Mouse (Mus musculus) brain, embryonic 14.5 days (tissue): ENCODE data around the gene Tmem184a. TPM values are rescaled to one million over a fixed set of nuclear protein-coding genes. Genes with fewer than 3 reads are reported as not detected.

ENCODE experiments used
- DNase-seq: peaks from one replicate; pipeline ENCODE4 v3.0.0-alpha.2; 2011; ENCODE audit warnings: low read depth
- CTCF ChIP-seq: fragments of 200-500 bp; IDR thresholded peaks from 2 replicates; pipeline ENCODE4 v1.5.1; 2012; ENCODE audit warnings: inconsistent platforms, mild to moderate bottlenecking, moderate library complexity, borderline replicate concordance; ENCODE audit not compliant: insufficient read depth, insufficient read length; ENCODE audit errors: extremely low read depth
- POLR2A ChIP-seq: fragments of 200-500 bp; IDR thresholded peaks from 2 replicates; pipeline ENCODE4 v1.6.1; 2012; ENCODE audit warnings: mild to moderate bottlenecking, inconsistent platforms, borderline replicate concordance; ENCODE audit not compliant: poor library complexity, insufficient read depth, insufficient read length, severe bottlenecking; ENCODE audit errors: extremely low read depth
- polyA plus RNA-seq: library from polyadenylated mRNA; depleted of rRNA; stranded (reverse); fragments of >200 nt; gene quantifications from 2 replicates; pipeline ENCODE4 v1.2.3, GENCODE M21; 2012; rRNA removed

Tmem184a gene
- 0.34 and 0.57 TPM in 2 replicates for polyA plus RNA-seq

DNA sequence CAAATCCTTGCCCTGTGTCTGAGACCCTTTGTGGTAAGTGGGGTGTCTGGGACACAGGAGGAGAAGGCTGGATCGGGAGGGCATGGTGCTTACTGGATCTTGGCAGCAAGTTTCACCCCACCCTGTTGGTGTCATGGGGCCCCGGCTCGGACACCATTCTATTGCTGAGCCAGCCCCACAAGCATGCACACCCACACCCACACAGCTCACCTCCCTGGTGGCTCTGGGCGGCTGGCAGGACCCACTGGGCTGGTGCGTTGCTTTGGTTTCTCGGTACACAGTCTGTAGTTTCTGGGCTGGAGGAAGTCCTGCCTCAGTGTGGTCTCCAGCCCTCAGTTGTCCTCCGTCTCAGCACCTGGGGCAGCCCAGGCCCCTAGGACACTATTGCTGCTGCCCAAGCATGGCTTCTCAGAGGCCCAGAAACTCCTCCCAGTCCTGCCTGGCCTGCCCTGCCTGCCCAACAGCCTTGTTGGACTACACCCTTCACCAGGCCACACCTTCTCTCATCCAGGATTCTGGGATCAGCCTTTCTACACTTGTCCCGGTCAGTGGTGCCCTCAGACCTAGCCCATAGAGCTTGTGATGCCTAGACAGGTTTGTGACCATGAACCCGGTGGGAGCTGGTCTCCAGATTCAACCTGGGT is at the start of gene Tmem184a:
Gene Tmem184a (minus strand): TSS at position 380 of the 644 bp plus-strand sequence.
- TF ChIP-seq POLR2A (no peak), CTCF (no peak)
- DNase-seq, result no peak

DNA sequence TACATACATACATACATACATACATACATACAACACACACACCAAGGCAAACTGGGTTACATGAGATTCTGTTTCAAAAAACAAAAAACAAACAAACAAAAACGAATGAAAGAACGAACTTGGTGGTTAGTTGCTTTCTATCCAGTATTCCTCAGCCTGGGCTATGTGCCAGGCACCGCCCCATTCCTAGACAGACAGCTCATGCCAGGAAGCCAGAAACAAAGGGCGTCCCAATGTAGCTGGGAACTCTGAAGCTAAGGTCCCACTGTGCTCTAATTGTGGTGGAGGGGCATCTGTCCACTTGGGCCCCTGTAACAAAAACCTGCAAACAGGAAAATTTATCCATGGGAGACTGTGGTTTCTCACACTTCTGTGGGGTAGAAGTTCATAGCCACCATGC is 43.0 kb upstream of the Tmem184a start:
- TF ChIP-seq CTCF, result no peak
- no peak for TF ChIP-seq POLR2A
- DNase-seq, result peak; percentile 92

DNA sequence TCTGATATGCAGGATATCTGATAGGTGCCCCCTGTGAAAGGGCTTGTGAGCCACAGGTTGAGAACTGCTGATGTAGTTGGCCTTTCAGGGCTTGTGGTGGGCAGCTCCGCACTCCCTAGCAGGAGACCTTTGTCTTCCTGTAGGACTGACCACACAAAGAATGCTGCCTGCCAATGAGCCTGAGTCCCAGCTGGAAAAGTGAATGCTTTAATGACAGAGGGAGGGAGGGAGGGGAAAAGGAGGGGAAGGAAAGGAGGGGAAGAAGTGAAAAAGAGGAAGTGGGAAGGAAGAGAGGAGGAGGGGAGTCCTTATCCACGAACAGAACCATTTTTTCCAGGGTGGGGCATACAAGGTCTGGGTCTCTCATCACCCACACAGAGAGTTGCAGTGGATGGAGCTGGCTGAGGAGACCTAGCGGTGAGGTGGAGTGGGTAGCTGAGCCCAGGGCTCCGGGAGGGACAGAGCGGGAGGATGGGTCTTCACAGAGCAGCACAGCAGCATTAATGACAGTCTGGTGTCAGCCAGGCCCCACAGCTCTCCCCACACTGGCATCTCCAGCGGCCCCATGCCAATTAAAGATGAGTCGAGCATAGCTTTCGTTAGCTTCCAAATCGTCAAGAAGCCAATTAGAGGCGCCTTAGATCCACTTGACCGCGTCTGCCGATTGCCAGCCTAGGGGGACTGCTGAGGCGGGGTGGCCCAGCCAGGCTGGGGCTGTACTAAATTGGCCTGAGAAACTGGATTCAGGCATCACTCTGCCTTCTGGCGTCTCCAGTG is 40.8 kb upstream of the Tmem184a start:
- no peak for TF ChIP-seq POLR2A
- no peak for TF ChIP-seq CTCF
- peak; percentile 86 for DNase-seq

DNA sequence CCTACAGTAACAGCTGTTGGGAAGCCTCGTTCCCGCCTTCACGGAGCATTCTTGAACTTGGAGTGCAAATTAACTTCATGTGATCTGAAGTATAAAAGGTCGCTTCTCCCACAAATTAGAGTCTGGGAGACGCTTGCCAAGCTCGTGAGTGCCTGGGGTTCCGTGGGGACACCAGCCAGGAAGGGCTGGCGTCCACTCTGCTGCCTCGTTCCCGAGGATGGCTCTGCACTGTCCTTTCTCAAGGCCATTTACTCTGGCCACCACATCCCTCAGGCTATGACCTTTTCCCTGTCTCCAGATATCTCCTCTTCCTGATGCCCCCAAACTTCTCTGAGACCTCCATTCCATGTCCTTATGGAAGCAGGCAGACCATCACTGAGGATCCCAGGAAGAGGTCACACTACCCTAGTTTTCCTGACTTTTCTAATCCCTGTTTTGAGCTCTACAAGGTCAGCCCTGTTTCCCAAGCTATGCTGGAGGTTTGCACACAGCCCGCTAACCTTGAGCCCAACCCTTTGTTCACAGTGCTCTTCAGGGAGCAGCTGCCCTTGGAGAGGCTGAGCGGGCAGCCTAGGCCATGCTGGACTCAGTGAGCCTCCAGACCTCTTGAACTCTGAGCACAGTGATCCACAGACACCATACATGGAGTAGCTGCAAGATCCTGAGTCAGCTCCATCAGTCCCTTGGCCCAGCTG is 30.1 kb upstream of the Tmem184a start:
- TF ChIP-seq POLR2A (no peak), CTCF (no peak)
- DNase-seq, result no peak

DNA sequence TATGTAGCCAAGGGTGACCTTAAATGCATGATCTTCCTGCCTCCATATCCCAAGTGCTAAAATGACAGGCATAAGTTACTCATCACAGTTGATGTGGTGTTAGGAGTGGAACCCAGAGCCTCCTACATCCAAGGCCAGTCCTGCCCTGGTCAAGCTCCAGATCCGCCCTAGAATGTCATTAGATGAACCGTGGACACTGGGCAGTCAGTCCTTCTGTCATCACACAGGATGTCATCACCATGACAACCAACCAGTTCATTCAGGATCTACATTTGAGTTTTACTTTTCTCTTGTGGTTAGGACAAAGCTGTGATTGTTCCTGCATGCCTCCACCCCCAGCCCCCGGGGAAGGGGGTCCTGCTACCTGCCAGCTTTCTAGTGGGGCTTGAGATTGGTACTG is 19.4 kb upstream of the Tmem184a start:
- no peak for TF ChIP-seq POLR2A
- DNase-seq, result no peak

DNA sequence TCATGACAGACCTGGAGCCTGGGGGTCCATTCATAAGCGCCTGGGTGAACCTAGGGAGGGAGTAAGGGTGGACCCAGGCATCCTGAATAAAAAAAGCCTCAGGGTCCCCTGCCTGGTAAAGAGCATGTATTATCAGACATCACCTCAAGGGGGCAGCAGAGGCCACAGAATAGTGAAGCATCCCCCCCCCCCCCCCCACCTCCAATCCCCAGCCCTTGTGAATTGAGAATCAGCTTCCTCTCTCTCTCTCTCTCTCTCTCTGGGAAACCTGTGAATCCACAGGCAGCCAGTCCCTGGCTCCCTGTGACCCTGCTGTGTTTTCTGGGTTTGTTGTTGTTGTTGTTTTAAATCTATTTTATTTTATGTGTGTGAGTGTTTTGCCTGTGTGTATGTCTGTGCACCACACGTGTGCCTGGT is 18.8 kb upstream of the Tmem184a start:
- DNase-seq, result peak; percentile 68
- peak; percentile 63 for TF ChIP-seq CTCF
- TF ChIP-seq POLR2A, result no peak

DNA sequence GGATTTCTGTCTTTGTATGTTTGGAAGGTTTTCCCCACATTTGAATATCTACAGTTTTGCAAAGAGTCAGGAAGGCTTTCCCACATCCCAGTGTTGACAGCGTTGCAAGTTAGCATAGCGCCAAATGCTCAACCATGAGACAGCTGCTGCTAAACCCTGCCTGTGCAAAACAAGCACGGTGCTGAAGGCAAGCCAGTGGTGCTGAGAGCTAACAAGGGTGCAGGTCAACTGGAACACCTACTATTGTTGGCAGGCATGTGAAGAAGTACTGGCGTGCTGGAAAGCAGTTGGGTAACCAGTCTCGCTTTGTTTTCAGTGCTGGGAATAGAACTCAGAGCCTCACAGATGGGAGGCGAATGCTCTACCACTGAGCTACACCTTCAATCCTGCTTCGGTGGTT is 16.0 kb upstream of the Tmem184a start:
- no peak for DNase-seq

DNA sequence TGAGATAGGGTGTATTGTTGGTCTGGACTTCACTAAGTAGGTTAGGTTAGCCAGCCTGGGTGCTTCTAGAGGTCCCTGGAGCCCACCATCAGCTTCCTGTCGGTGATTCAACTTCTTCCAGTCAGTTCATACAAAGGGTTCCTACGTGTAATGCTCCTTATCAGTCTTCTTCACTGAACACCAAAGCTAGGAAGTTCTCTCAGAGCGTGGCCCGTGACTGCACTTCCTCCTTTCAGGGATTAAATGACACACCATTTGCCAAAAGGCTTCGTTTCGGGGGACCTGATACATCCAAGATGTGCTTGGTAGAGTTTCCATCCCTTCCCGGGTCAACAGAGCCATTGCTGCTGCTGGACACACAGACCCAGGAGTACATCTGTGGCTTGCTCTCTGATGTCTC is 12.4 kb upstream of the Tmem184a start:
- no peak for TF ChIP-seq CTCF
- no peak for TF ChIP-seq POLR2A
- no peak for DNase-seq

More for the DNA sequence above, 16.0 kb upstream of the Tmem184a start:
- no peak for TF ChIP-seq CTCF
- no peak for TF ChIP-seq POLR2A

DNA sequence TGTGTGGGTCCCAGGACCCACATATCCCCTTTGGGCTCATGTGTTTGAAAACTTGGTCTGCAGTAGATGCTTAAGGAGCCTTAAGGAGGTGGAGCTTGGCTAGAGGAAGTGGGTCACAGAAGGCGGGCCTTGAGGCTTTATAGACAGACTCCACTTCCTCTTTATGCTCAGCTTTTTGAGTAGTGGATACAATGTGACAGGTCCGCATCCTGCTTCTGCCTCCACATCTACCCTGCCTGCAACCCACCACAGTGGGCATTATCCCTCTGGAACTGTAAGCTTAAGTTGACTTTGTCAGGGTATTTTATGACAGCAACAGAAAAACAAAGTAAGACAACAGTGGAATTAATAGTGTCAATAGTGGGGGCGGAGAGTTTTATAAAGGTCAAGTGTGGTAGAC is 11.0 kb upstream of the Tmem184a start:
- TF ChIP-seq CTCF, result no peak
- no peak for TF ChIP-seq POLR2A
- no peak for DNase-seq

DNA sequence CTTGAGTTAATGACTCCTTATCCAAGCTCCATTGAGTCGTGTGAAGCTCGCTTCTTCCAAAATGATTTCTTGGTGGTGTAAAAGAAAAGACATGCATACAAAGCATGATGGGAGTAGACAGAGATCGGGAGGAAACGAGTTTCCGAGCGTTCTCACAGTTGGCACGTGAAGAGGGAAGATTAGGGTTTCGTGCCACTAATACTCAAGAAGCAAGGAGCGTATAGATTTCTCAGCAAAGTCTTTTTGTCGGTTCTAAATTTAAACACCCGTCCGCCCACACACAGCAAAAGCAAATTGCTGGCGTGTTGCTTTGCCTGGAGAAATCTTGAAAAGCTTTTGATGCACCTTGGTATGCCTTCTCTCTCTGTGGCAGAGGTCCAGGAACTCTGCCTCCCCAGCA is 9.7 kb upstream of the Tmem184a start:
- TF ChIP-seq POLR2A (no peak), CTCF (no peak)
- no peak for DNase-seq

DNA sequence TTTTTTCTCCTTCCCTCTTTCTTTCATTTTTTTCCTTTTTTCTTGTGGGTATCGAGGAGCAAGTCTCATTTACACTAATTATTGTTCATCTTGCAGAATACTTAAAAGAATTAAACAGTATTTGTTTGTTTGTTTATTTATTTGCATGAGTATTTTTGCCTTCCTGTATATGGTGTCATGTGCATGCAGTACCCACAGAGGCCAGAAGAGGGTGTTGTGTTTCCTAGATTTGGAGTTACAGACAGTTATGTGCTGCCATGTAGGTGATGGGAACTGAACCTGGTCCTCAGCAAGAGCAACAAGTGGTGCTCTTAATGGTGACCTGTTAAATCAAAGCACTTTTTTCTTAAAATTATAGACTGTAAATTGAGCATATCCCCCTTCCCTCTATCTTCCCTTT is 7.9 kb upstream of the Tmem184a start:
- TF ChIP-seq CTCF (peak; percentile 36; the same call in 1 of the 2 replicates), POLR2A (no peak)
- no peak for DNase-seq
